Mouse (Mus musculus) urinary bladder, postnatal 25 days (tissue): ENCODE data around the gene Sap25.

ENCODE experiments used
- DNase-seq: peaks from one replicate; pipeline ENCODE4 v3.0.0; 2022; ENCODE audit warnings: low spot score

Sap25 gene

DNA sequence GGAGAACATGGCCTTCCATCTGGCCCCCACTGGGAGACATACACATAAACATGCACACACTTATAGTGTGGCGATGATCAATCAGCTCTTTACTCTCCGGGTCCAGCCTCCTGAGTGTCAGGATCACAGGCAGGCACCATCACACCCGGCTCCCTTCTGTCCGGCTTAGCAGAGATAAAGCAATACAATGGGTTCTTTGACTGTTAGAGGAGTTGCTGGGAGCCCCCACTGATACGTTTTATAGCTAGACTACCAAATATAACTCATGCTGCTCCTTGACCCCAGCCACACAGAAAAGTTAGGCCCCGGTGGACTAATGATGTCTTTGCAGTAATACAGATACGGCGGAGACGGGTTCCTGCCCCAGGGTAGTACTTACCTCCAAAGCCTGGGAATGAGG is 21.9 kb downstream of the Sap25 start:
- no peak for DNase-seq

DNA sequence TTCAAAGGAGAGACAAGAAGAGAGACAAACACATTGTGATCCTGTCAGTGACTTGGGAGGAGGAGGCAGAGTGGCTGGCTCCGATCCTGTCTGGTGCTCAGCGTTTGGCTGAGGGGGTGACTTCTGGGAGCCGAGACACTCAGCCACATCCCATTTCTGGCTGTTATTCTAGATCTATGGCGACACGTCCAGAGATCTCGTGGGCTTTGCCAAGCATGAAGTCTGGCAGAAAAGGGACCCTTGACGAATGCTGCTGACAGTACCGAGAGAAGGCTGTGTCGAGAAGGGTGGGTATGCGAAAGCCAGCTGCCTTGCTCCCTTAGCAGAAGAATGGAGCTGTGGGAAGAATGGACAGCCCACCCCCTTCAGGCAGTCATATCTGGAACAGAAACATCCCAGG is 27.8 kb downstream of the Sap25 start:
- DNase-seq = no peak

DNA sequence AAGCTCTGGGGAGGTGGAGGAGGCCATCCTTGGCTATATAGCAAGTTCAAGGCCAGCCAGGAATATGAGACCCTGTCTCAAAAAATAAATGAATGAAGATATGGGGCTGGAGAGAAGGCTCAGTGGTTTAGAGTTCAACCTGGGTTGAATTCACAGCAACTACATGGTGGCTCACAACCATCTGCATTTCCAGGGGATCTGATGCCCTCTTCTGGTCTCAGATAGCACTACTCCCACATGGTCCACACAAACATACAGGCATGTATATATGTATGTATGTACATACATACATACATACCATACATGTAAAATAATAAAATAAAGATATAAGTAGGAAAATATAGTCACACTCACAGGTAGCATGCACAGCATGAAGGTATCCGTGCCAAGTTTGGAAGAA is 29.1 kb downstream of the Sap25 start:
- no peak for DNase-seq

- DNase-seq = peak; percentile 46
These were observed 30.5 kb downstream of the Sap25 start for GRCm38 (mm10) chr5:137671443-137672240.

DNA sequence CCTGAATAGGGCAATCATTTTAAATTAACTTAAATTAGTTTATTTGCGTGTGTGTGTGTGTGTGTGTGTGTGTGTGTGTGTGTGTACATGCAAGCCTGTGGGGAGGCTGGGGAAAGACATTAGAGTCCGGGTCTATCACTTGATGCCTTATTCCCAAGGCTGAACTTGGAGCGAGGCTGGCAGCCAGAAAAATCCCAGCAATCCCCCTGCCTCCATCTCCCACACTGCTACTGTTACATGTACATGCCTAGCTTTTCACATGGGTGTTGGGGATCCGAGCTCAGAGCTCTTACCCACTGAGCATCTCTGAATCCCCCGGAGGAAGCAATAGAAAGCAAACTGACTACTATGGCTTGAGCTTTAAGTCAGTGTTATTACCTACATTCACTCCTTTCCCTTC is 31.2 kb downstream of the Sap25 start:
- DNase-seq = no peak

DNA sequence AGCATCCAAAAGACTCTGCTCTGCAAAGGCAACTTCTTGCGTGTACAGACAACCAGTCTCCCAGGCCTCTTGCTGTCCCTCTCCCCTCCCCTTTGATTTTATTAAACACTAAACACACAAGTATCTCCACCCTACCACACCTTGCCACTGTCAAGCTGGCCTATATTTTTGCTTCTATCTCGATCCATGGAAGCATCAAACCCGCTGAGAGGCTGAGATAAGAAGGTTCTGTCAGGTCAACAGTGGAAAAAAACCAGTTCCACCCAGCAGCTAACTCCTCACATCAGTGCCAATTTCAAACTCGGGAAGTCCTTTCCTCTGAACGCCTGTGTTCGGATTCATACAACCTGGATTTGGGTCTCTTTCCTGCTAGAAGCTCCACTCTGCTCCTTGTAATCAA is 31.9 kb downstream of the Sap25 start:
- no peak for DNase-seq

GRCm38 (mm10) chr5:137674786-137675185 is 33.7 kb downstream of the Sap25 start:
- DNase-seq = no peak

GRCm38 (mm10) chr5:137677859-137678258 is 36.7 kb downstream of the Sap25 start:
- DNase-seq = no peak

GRCm38 (mm10) chr5:137678736-137679135 is 37.6 kb downstream of the Sap25 start:
- DNase-seq = no peak

- no peak for DNase-seq
These were observed 38.6 kb downstream of the Sap25 start for GRCm38 (mm10) chr5:137679726-137680125.

DNA sequence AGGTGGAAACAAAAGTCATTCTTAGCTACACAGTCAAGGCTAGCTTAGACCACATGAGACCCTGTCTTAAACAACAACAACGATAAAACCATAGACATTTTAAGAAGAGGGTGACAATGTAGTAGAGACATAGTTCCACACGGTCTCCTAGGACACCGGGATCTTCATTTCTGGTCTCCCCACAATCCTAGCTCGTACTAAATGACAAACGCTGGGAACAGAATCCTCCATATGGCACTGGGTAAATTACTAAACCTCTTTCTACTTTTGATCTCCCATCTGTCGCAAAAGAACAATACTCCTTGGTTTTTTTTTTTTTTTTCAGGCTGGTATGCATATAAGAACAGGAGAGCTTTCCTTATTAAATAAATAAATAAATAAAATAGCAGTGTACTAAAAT is 41.4 kb downstream of the Sap25 start:
- DNase-seq = no peak

GRCm38 (mm10) chr5:137683388-137684293 is 42.5 kb downstream of the Sap25 start:
- DNase-seq = no peak

GRCm38 (mm10) chr5:137684294-137685123 is 43.4 kb downstream of the Sap25 start, which contains the start of gene Agfg2:
Gene Agfg2 (minus strand): TSS chr5:137684726.
- peak; percentile 92 for DNase-seq

GRCm38 (mm10) chr5:137685653-137686052 is 44.5 kb downstream of the Sap25 start:
- no peak for DNase-seq

GRCm38 (mm10) chr5:137686127-137686790 is 45.1 kb downstream of the Sap25 start:
- DNase-seq = no peak

GRCm38 (mm10) chr5:137689974-137690373 is 48.8 kb downstream of the Sap25 start:
- DNase-seq = no peak

- DNase-seq = no peak
These were observed 49.4 kb downstream of the Sap25 start for GRCm38 (mm10) chr5:137690531-137690930.

DNA sequence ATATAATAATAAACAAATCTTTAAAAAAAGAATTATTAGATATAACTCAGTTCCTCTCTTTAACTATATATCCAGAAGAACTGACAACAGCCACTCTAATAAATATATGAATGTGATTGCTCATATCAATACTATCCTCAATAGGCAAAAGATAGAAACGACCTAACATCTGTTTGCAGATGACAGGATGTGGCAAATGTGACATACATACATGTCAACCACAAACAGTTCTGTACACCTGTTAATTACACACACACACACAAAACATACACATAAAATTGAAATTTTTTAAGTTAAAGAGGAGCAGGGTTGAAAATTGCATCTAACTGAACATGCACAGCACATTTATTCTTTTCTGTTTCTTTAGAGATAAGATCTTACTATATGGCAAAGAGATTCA is 50.7 kb downstream of the Sap25 start:
- no peak for DNase-seq
